Mouse (Mus musculus): ENCODE measurements around the gene Tut1. TPM values are rescaled to one million over a fixed set of nuclear protein-coding genes. Genes with fewer than 3 reads are reported as not detected.
A peak's percentile ranks its signal among the peaks of the same experiment; 100 is the strongest.

Tut1 gene
- total RNA-seq, 1 experiment from 2014 or later = 20.2 TPM

GRCm38 (mm10) chr19:8982303-8983149 lies 28.9 kb downstream of the Tut1 start:
- no peak for DNase-seq

GRCm38 (mm10) chr19:8983150-8983650 lies 29.6 kb downstream of the Tut1 start:
- DNase-seq = peak; percentile 56

GRCm38 (mm10) chr19:8984255-8984868 lies 30.7 kb downstream of the Tut1 start:
- DNase-seq = peak; percentile 77

- DNase-seq = peak; percentile 20
Observed at GRCm38 (mm10) chr19:8985891-8986290, 32.2 kb downstream of the Tut1 start.

- peak; percentile 38 for DNase-seq
Observed at GRCm38 (mm10) chr19:8987816-8988215, 34.2 kb downstream of the Tut1 start.

- no peak for DNase-seq
Observed at GRCm38 (mm10) chr19:8988346-8989065, 34.9 kb downstream of the Tut1 start.

- peak; percentile 89 for DNase-seq
Observed at GRCm38 (mm10) chr19:8989066-8989566, 35.5 kb downstream of the Tut1 start, which contains the start of gene Ahnak. TSS of gene Ahnak (plus strand) at chr19:8989284.

GRCm38 (mm10) chr19:8989567-8990431 lies 36.2 kb downstream of the Tut1 start:
- peak; percentile 91 for DNase-seq

- DNase-seq = no peak
Observed at GRCm38 (mm10) chr19:8990432-8991102, 36.9 kb downstream of the Tut1 start.

GRCm38 (mm10) chr19:8991245-8991870 lies 37.7 kb downstream of the Tut1 start:
- no peak for DNase-seq

GRCm38 (mm10) chr19:8991871-8992735 lies 38.5 kb downstream of the Tut1 start:
- DNase-seq = peak; percentile 72

- peak; percentile 93 for DNase-seq
Observed at GRCm38 (mm10) chr19:8992769-8993624, 39.4 kb downstream of the Tut1 start.

GRCm38 (mm10) chr19:8993625-8993912 lies 39.9 kb downstream of the Tut1 start:
- DNase-seq = no peak

- no peak for DNase-seq
Observed at GRCm38 (mm10) chr19:8994813-8995607, 41.4 kb downstream of the Tut1 start.

GRCm38 (mm10) chr19:8996601-8997000 lies 43.0 kb downstream of the Tut1 start:
- DNase-seq = no peak

GRCm38 (mm10) chr19:8997546-8997945 lies 43.9 kb downstream of the Tut1 start:
- DNase-seq = peak; percentile 93

- DNase-seq = no peak
Observed at GRCm38 (mm10) chr19:8998546-8998945, 44.9 kb downstream of the Tut1 start.

- no peak for DNase-seq
Observed at GRCm38 (mm10) chr19:8999223-8999622, 45.6 kb downstream of the Tut1 start.
